Mouse (Mus musculus) limb, embryonic 14.5 days (tissue): Measurements from ENCODE around the gene Ccdc190. TPM values are rescaled to one million over a fixed set of nuclear protein-coding genes. Genes with fewer than 3 reads are reported as not detected.

ENCODE experiments used
- ATAC-seq: fragments of 200-750 bp; cut with Nextera tagmentation; 2 replicates; pipeline ENCODE4 v1.8.0; 2017; ENCODE audit warnings: low read depth, moderate number of reproducible peaks, moderate TSS enrichment; ENCODE audit not compliant: low FRiP score
- DNase-seq: peaks from one replicate; pipeline ENCODE4 v3.0.0-alpha.2; 2015; ENCODE audit warnings: low spot score
- H3K27ac ChIP-seq: fragments of 300-500 bp; sonication (generic); replicated peaks from 2 replicates; pipeline ENCODE4 v1.5.1; 2014; ENCODE audit warnings: low read depth, mild to moderate bottlenecking, low read length, moderate library complexity, mixed read lengths
- H3K27me3 ChIP-seq: fragments of 300-500 bp; sonication (generic); 2 replicates; pipeline ENCODE4 v1.6.1; 2014; ENCODE audit warnings: low read length, mixed read lengths; ENCODE audit not compliant: control insufficient read depth, insufficient read depth
- H3K36me3 ChIP-seq: fragments of 300-500 bp; sonication (generic); 2 replicates; pipeline ENCODE4 v1.6.1; 2014; ENCODE audit warnings: mild to moderate bottlenecking, low read length, moderate library complexity, mixed read lengths; ENCODE audit not compliant: control insufficient read depth, insufficient read depth
- H3K4me1 ChIP-seq: fragments of 300-500 bp; sonication (generic); 2 replicates; pipeline ENCODE4 v1.6.1; 2014; ENCODE audit warnings: antibody characterized with exemption, low read length, mixed read lengths; ENCODE audit not compliant: control insufficient read depth, insufficient read depth
- H3K4me2 ChIP-seq: fragments of 300-500 bp; sonication (generic); replicated peaks from 2 replicates; pipeline ENCODE4 v1.6.1; 2014; ENCODE audit warnings: low read depth, mild to moderate bottlenecking, low read length, moderate library complexity; ENCODE audit not compliant: severe bottlenecking
- H3K4me3 ChIP-seq: fragments of 300-500 bp; sonication (generic); replicated peaks from 2 replicates; pipeline ENCODE4 v1.5.1; 2014; ENCODE audit warnings: low read length
- H3K9ac ChIP-seq: fragments of 300-500 bp; sonication (generic); 2 replicates; pipeline ENCODE4 v1.6.1; 2014; ENCODE audit warnings: mild to moderate bottlenecking, low read depth, low read length, moderate library complexity; ENCODE audit not compliant: severe bottlenecking
- H3K9me3 ChIP-seq: fragments of 300-500 bp; sonication (generic); 2 replicates; pipeline ENCODE4 v1.6.1; 2016; ENCODE audit warnings: low read length; ENCODE audit not compliant: control insufficient read depth
- POLR2A ChIP-seq: fragments of 200-500 bp; IDR thresholded peaks from 2 replicates; pipeline ENCODE4 v1.8.0; 2012; ENCODE audit warnings: inconsistent platforms, mild to moderate bottlenecking, moderate library complexity, borderline replicate concordance; ENCODE audit not compliant: insufficient read depth, insufficient read length; ENCODE audit errors: extremely low read depth
- WGBS: fragments of 180-500 bp; shearing (Covaris S2); extraction: QIAGEN DNeasy Blood & Tissue Kit; methylation state at CpG from one replicate; pipeline ENCODE4 v1.1.7; 2014; 5-methylcytosine and 5-hydroxymethylcytosine counted together
- polyA plus RNA-seq, 2 experiments: library from polyadenylated mRNA; depleted of rRNA in 1 of 2; stranded (reverse) in 1 of 2; unstranded in 1 of 2; fragments of >200 nt; fragmentation: Nextera tagmentation in 1 of 2; extraction: Ambion mirVana in 1 of 2; gene quantifications; 2 replicates each; pipeline versions ENCODE4 v1.2.1 to v1.2.3; 2012 to 2014

Gene Ccdc190
- polyA plus RNA-seq, 2 experiments = 0.20 TPM; not detected in 1

- Histone ChIP-seq H3K9me3 (0 out of 2 replicates have a peak, but pooled peaks cover 4% of the 10 kb centered on the region), H3K27ac (no peak overlapping the region), H3K27me3 (no peaks in the 10 kb centered on the region), H3K4me1 (no peaks in the 10 kb centered on the region), H3K9ac (no peak overlapping the region), H3K4me3 (no peak overlapping the region), H3K36me3 (no peaks in the 10 kb centered on the region), H3K4me2 (no peak overlapping the region)
- WGBS = 86% methylated on average over 2 of the region's 2 CpGs
- TF ChIP-seq POLR2A = no peak
- DNase-seq (no peak), ATAC-seq (no peak)
Measured at GRCm38 (mm10) chr1:169893976-169894375, 34.5 kb upstream of the Ccdc190 start.

- Histone ChIP-seq H3K4me2 (no peak overlapping the region), H3K36me3 (no peaks in the 10 kb centered on the region), H3K9me3 (0 out of 2 replicates have a peak, but pooled peaks cover under 1% of the 10 kb centered on the region), H3K4me1 (no peaks in the 10 kb centered on the region), H3K4me3 (no peak overlapping the region), H3K9ac (no peak overlapping the region), H3K27ac (no peak overlapping the region), H3K27me3 (no peaks in the 10 kb centered on the region)
- 66% methylated on average over 1 of the region's 1 CpGs for WGBS
- no peak for DNase-seq
- no peak for TF ChIP-seq POLR2A
- no peak for ATAC-seq
Measured at GRCm38 (mm10) chr1:169895686-169896085, 32.8 kb upstream of the Ccdc190 start.

- no peak for ATAC-seq
- DNase-seq = no peak
- Histone ChIP-seq H3K27ac (no peak overlapping the region), H3K9me3 (no peaks in the 10 kb centered on the region), H3K4me1 (no peaks in the 10 kb centered on the region), H3K9ac (no peak overlapping the region), H3K4me2 (no peak overlapping the region), H3K27me3 (no peaks in the 10 kb centered on the region), H3K4me3 (no peak overlapping the region), H3K36me3 (no peaks in the 10 kb centered on the region)
- no peak for TF ChIP-seq POLR2A
- 29% methylated on average over 1 of the region's 1 CpGs for WGBS
Measured at GRCm38 (mm10) chr1:169897916-169898315, 30.5 kb upstream of the Ccdc190 start.

GRCm38 (mm10) chr1:169898607-169899006 is 29.8 kb upstream of the Ccdc190 start:
- no peaks in the 10 kb centered on the region for H3K9me3 ChIP-seq
- no peak overlapping the region for H3K4me2 ChIP-seq
- H3K4me1 ChIP-seq = no peaks in the 10 kb centered on the region
- H3K27me3 ChIP-seq = no peaks in the 10 kb centered on the region
- no peak overlapping the region for H3K9ac ChIP-seq
- WGBS = 83% methylated on average over 7 of the region's 7 CpGs
- DNase-seq (no peak), ATAC-seq (no peak)
- TF ChIP-seq POLR2A = no peak
- H3K4me3 ChIP-seq = no peak overlapping the region
- H3K36me3 ChIP-seq = no peaks in the 10 kb centered on the region
- H3K27ac ChIP-seq = no peak overlapping the region

GRCm38 (mm10) chr1:169900771-169901336 is 27.6 kb upstream of the Ccdc190 start:
- Histone ChIP-seq H3K27ac (no peak overlapping the region), H3K9ac (no peak overlapping the region), H3K4me2 (no peak overlapping the region), H3K4me1 (no peaks in the 10 kb centered on the region), H3K9me3 (no peaks in the 10 kb centered on the region), H3K36me3 (no peaks in the 10 kb centered on the region), H3K4me3 (no peak overlapping the region), H3K27me3 (no peaks in the 10 kb centered on the region)
- ATAC-seq (no peak), DNase-seq (no peak)
- 87% methylated on average over 3 of the region's 3 CpGs for WGBS
- no peak for TF ChIP-seq POLR2A
